Mouse (Mus musculus) adrenal gland, postnatal 4 days (tissue): Measurements from ENCODE around the gene Eomes. TPM values are rescaled to one million over a fixed set of nuclear protein-coding genes. Genes with fewer than 3 reads are reported as not detected.

ENCODE experiments used
- DNase-seq, 2 experiments: peaks; one replicate each; pipeline ENCODE4 v3.0.0; 2021 to 2022; ENCODE audit warnings: low spot score in 2 of 2, mixed read lengths in 2 of 2
- total RNA-seq, 2 experiments: library from RNA; stranded (reverse); gene quantifications; 2 replicates each; pipeline ENCODE4 v1.2.3; 2021

Eomes gene
- total RNA-seq, 2 experiments from 2014 or later, result 0.51 TPM; not detected in 1

DNA sequence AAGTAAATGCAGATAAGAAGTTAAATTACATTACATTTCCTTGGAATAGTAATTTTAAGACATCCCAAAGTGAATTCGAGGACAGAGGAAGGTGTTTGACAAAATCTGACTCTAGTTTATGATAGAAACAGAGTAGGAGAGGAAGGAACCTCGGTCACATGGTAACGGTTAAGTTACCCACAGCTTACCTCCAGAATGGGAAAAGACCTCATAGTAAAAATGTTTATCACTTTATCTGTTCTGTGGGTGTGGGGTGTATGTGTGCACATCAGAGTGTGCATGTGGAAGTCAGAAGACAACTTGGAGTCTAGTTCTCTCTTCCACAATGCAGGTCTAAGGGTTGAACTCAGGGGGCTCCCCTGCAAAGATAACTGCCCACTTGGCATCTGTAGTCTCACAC, 38.1 kb downstream of the Eomes start:
- DNase-seq, result no peak

GRCm38 (mm10) chr9:118517619-118518018, 39.6 kb downstream of the Eomes start:
- no peak for DNase-seq

DNA sequence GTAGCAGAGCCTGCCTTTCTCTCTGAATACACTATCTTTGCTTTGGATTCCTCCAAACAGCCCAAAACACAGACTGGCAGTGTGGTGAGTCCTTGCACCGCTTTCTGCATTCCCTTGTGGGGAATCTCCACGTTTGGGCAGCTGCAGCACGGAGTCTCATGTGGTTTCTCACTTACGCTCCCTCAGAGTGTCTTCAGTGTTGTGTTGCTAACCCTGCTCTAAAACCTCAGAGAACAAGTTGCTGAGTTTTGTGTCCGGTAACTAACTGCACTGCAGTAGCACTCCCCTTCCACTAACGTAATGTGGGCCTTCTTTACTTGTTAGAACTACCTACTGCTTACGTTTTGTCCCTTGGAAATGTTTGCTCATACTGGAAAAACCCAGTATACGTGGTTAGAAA, 41.1 kb downstream of the Eomes start:
- DNase-seq, result no peak

GRCm38 (mm10) chr9:118520011-118520410, 42.0 kb downstream of the Eomes start:
- DNase-seq, result no peak

GRCm38 (mm10) chr9:118520858-118521257, 42.8 kb downstream of the Eomes start:
- no peak for DNase-seq

DNA sequence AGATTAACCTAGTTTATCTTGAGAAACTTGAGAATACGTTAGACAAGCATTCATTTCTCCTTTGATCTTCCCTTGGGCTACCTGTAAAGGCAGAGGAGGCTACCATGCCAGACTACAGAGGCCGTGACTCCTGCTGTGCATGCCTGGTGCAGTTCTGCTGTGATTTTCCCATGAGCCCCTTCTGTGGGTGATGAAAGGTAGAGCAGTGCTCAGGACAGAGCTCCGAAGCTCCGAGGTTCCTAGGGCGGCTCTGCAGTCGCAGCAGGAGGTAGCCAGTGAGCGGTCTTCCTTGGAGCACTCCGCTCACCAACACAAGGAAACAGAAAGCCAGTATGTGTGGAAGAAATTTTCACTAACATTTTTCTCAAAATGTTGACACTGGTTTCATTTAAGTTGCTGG, 43.6 kb downstream of the Eomes start:
- DNase-seq, result no peak

DNA sequence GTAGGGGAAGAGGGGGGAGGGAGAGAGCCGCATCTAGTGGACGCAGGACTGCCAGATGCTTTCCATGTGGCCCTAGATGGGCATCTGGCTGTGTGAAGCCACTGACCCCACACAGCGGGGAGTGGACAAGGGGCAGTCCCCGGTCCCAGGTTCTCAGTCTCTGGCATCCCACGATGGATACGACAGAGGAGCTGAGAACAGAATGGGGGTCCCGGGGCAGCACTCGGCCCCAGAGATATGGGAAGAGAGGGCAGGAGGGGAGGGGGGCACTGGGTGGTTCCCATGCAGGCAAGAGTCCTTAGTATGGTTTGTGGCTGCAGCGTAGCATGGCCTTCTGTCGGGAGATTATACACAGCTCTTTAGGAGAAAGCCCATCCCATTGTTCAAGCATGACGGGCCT, 45.7 kb downstream of the Eomes start:
- no peak for DNase-seq

GRCm38 (mm10) chr9:118527056-118527455, 49.0 kb downstream of the Eomes start:
- DNase-seq, result no peak

- DNase-seq, result no peak
Observed at GRCm38 (mm10) chr9:118529783-118530182, 51.8 kb downstream of the Eomes start.

GRCm38 (mm10) chr9:118530679-118531078, 52.7 kb downstream of the Eomes start:
- no peak for DNase-seq

DNA sequence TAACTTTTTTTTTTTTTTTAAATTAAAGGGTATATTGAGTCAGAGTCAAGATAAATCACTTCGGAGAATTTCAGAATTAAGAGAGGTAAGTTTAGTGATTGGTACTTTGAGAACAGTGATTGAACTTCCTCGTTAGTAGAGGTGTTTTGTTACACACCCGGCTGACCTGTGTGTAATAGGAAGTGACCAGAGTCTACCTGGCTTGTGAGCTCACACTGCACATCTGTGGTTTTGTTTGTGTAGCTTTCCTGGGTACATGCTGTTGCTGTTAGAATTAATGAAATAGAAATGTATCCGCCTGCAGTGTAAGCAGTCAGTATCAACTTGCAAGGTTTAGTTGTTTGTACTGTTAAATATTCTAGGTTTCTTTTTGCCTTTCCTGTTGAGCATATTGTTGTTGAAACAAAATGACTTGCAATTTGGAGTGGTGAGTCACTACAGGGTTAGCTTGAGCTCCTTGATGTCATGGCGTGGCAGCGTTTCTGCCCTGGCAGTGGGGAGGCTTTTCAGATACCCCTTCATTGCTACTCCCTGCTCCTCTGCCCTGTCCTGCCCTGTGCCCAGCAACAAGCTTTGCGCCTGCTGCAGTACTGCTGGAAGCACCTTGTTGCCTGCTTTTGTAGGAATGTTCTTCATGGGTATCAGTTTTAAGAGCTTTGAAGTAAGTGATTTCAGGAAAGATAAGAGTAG, 54.6 kb downstream of the Eomes start:
- DNase-seq, result no peak

Other genes with a start within 250 kb of the Eomes start
- gene Golga4, start 28.1 kb downstream of the Eomes start, total RNA-seq, result 100 to 1,000 TPM in 1 of 2 experiments, 10 to 100 TPM in 1; 99.9 to 110 TPM
- gene Itga9, start 128.5 kb downstream of the Eomes start, total RNA-seq, result 100 to 1,000 TPM in 1 of 2 experiments, 10 to 100 TPM in 1; 97.8 to 111 TPM